Mouse (Mus musculus) cerebellum, postnatal 25 days (tissue): ENCODE measurements around the gene Ear14.

Source experiments
- DNase-seq, 2 experiments: peaks; one replicate each; pipeline ENCODE4 v3.0.0; 2021; ENCODE audit warnings: mixed read lengths in 2 of 2

Ear14 gene

GRCm38 (mm10) chr14:51253569-51253968, 50.4 kb downstream of the Ear14 start:
- DNase-seq = no peak
